Mouse (Mus musculus) midbrain, embryonic 11.5 days (tissue): Measurements from ENCODE around the gene Gm17509. TPM values are rescaled to one million over a fixed set of nuclear protein-coding genes. Genes with fewer than 3 reads are reported as not detected.

Source experiments
- ATAC-seq: fragments of 200-750 bp; cut with Nextera tagmentation; 2 replicates; pipeline ENCODE4 v1.8.0; 2017; ENCODE audit warnings: moderate TSS enrichment, moderate library complexity; ENCODE audit not compliant: low FRiP score
- DNase-seq: peaks from one replicate; pipeline ENCODE4 v3.0.0; 2015; ENCODE audit warnings: low spot score; ENCODE audit errors: missing footprints
- H3K27ac ChIP-seq: fragments of 300-500 bp; sonication (generic); 2 replicates; pipeline ENCODE4 v1.5.1; 2014; ENCODE audit warnings: low read depth, low read length
- H3K27me3 ChIP-seq: fragments of 300-500 bp; sonication (generic); 2 replicates; pipeline ENCODE4 v1.6.1; 2014; ENCODE audit warnings: mild to moderate bottlenecking, low read length, moderate library complexity, mixed read lengths; ENCODE audit not compliant: control insufficient read depth, insufficient read depth
- H3K36me3 ChIP-seq: fragments of 300-500 bp; sonication (generic); 2 replicates; pipeline ENCODE4 v1.6.1; 2014; ENCODE audit warnings: mild to moderate bottlenecking, low read length, moderate library complexity, mixed read lengths; ENCODE audit not compliant: control insufficient read depth, insufficient read depth
- H3K4me1 ChIP-seq: fragments of 300-500 bp; sonication (generic); 2 replicates; pipeline ENCODE4 v1.6.1; 2014; ENCODE audit warnings: low read length; ENCODE audit not compliant: control insufficient read depth, insufficient read depth
- H3K4me2 ChIP-seq: fragments of 300-500 bp; sonication (generic); 2 replicates; pipeline ENCODE4 v1.6.1; 2014; ENCODE audit warnings: mild to moderate bottlenecking, moderate library complexity
- H3K4me3 ChIP-seq: fragments of 300-500 bp; sonication (generic); 2 replicates; pipeline ENCODE4 v1.5.1; 2014; ENCODE audit warnings: low read depth, low read length
- H3K9ac ChIP-seq: fragments of 300-500 bp; sonication (generic); 2 replicates; pipeline ENCODE4 v1.6.1; 2014; ENCODE audit warnings: low read length
- H3K9me3 ChIP-seq: fragments of 300-500 bp; sonication (generic); 2 replicates; pipeline ENCODE4 v1.6.1; 2016; ENCODE audit warnings: low read length; ENCODE audit not compliant: control insufficient read depth
- WGBS: fragments of 180-500 bp; shearing (Covaris S2); extraction: QIAGEN DNeasy Blood & Tissue Kit; methylation state at CpG from one replicate; pipeline ENCODE4 v1.1.7; 2014; 5-methylcytosine and 5-hydroxymethylcytosine counted together
- polyA plus RNA-seq: library from polyadenylated mRNA; unstranded; fragments of >200 nt; fragmentation: Nextera tagmentation; extraction: Ambion mirVana; gene quantifications from 2 replicates; pipeline ENCODE4 v1.2.1, GENCODE M21; 2014

Gene Gm17509
- polyA plus RNA-seq = 0.68 and 0.94 TPM in 2 replicates

DNA sequence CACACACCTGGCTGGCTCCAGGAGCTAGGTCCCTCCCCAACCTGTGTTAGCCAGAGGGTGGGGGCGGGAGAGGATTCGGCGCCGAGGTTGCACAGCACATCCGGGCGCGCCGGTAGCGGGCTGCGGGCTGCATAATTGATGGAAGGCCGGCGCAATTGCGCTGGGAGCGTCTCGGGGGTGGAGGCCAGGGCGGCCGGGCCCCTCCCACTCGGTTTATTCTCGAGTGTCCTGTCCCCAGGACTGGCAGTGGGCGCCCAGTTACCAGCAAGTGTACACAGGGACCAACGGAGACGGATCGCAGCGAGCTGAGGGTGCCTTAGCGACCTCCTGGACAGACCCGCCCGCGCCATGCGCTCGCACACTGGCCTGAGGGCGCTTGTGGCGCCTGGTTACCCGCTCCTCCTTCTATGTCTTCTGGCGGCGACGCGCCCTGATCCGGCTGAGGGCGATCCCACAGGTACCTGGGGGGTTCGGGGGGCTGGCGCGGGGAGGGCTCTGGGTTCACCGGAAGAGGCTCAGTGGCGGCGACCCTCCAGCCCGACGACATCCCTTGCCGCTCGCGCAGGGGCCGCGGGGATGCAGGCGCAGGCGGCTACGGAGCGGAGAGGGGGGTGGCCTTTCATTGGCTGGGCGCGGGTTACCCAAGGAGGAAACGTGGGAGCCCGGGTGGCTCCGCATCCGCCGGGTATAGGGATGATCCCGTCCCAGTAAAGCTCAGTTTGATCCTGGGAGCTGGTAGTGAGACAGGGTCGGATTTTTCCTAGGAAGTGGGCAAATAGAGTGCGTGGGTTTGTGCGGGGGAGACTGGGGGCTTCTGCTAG, at the start of gene Gm17509:
Gm17509 (minus strand) TSS at position 575 of the 821 bp plus-strand sequence.
- H3K4me3 ChIP-seq = peak within 1 kb of the TSS; percentile 70
- H3K36me3 ChIP-seq = no peaks in the 10 kb centered on the region
- peak within 1 kb of the TSS; percentile 82 for H3K27ac ChIP-seq
- H3K9ac ChIP-seq = peak within 1 kb of the TSS; percentile 89
- peak; percentile 89 for ATAC-seq
- peak within 1 kb of the TSS; percentile 68 for H3K4me2 ChIP-seq
- no peaks in the 10 kb centered on the region for H3K27me3 ChIP-seq
- under 1% methylated on average over 67 of the region's 67 CpGs for whole genome bisulfite sequencing
- H3K4me1 ChIP-seq = peaks cover 18% of the 10 kb centered on the region
- DNase-seq = peak; percentile 97
- no peaks in the 10 kb centered on the region for H3K9me3 ChIP-seq

DNA sequence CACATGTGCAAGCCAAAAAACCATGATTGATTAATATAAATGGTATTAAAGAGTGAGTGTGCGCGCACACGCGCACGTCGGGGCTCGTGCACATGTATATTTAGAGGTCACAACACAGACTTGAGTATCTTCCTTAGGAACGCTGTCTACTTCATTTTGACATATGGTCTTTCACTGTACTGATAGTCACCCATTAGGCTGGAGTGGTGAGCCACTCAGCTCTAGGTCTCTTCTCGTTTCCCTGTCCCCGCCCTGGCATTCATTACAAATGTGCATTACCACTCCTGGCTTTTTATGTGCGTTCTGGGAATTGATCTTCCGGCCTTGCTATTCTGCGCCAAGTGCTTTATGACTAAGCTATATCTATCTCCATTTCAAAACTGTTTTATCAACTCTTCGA, 47.1 kb upstream of the Gm17509 start:
- DNase-seq (no peak), ATAC-seq (no peak)
- WGBS = 95% methylated on average over 14 of the region's 14 CpGs
- H3K9me3 ChIP-seq = no peaks in the 10 kb centered on the region
- H3K9ac ChIP-seq = no peak overlapping the region
- H3K36me3 ChIP-seq = no peaks in the 10 kb centered on the region
- H3K27me3 ChIP-seq = no peaks in the 10 kb centered on the region
- no peak overlapping the region for H3K4me2 ChIP-seq
- H3K27ac ChIP-seq = no peak overlapping the region
- H3K4me3 ChIP-seq = no peak overlapping the region
- H3K4me1 ChIP-seq = no peaks in the 10 kb centered on the region

DNA sequence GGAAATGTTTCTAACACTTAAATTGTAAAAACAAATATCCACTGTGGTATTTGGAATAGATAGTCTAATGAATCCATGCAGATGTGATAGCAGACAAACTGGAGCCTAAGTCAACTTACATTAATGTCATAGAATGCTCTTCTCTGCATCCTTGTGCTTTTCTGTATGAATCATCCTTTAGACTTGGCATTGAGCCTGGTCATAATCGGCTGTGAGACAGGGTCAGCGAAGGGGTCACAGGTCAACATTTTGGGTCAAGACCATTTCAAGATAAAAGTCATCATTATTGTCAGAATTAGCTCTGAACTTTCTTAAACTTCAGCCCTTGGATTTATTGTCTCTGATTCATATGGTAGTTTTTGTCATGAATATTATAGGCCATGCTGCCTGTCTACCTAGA, 45.3 kb upstream of the Gm17509 start:
- WGBS = 70% methylated on average over 2 of the region's 2 CpGs
- H3K4me1 ChIP-seq = no peaks in the 10 kb centered on the region
- no peaks in the 10 kb centered on the region for H3K9me3 ChIP-seq
- H3K4me2 ChIP-seq = no peak overlapping the region
- no peaks in the 10 kb centered on the region for H3K36me3 ChIP-seq
- no peak for ATAC-seq
- H3K4me3 ChIP-seq = no peak overlapping the region
- H3K9ac ChIP-seq = no peak overlapping the region
- H3K27me3 ChIP-seq = no peaks in the 10 kb centered on the region
- no peak for DNase-seq
- no peak overlapping the region for H3K27ac ChIP-seq

DNA sequence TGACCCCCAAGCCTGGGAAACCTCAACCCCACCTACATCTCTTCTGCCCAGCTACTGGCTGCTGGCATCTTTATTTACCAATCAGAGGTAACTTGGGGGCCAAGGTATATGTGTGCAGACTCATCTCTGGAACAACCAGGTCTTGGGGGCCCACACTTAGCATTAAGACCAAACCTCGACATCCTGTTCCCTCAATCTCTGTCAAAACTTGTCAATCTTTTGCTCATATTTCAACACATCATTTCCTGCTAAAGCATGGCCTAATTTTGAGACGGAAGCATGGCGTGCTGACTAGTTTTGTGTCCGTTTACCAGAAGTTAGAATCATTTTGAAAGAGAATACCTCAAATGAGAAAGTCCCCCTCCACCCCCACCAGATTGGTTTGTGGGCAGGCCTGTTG, 39.8 kb upstream of the Gm17509 start:
- H3K4me3 ChIP-seq = no peak overlapping the region
- no peaks in the 10 kb centered on the region for H3K27me3 ChIP-seq
- no peaks in the 10 kb centered on the region for H3K36me3 ChIP-seq
- no peak overlapping the region for H3K27ac ChIP-seq
- DNase-seq = no peak
- H3K9me3 ChIP-seq = no peaks in the 10 kb centered on the region
- no peak for ATAC-seq
- no peaks in the 10 kb centered on the region for H3K4me1 ChIP-seq
- H3K9ac ChIP-seq = no peak overlapping the region
- H3K4me2 ChIP-seq = no peak overlapping the region
- 94% methylated on average over 4 of the region's 4 CpGs for WGBS

DNA sequence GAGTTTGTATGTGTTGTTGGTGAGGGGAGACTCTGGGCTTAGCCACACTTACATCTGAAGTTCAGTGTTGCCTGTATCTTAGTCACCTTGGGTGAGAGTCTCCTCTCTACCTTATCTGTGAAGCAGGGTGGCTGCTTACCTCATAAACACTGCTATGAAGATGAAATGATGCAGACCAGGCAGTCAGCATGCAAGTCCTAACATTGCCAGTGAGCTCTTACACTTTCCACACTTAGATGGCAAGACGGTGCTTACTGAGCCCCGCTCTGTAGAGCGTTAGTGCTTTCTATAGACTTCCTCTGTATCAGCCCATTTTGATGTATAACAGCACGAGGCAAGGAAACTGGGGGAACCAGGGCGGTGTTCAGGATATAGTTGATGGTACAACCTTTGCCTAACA, 21.7 kb upstream of the Gm17509 start:
- no peak for DNase-seq
- WGBS = 89% methylated on average over 5 of the region's 5 CpGs
- no peak overlapping the region for H3K27ac ChIP-seq
- H3K9me3 ChIP-seq = no peaks in the 10 kb centered on the region
- no peaks in the 10 kb centered on the region for H3K27me3 ChIP-seq
- no peak for ATAC-seq
- H3K4me1 ChIP-seq = no peaks in the 10 kb centered on the region
- H3K4me3 ChIP-seq = no peak overlapping the region
- H3K4me2 ChIP-seq = no peak overlapping the region
- no peaks in the 10 kb centered on the region for H3K36me3 ChIP-seq
- H3K9ac ChIP-seq = no peak overlapping the region

DNA sequence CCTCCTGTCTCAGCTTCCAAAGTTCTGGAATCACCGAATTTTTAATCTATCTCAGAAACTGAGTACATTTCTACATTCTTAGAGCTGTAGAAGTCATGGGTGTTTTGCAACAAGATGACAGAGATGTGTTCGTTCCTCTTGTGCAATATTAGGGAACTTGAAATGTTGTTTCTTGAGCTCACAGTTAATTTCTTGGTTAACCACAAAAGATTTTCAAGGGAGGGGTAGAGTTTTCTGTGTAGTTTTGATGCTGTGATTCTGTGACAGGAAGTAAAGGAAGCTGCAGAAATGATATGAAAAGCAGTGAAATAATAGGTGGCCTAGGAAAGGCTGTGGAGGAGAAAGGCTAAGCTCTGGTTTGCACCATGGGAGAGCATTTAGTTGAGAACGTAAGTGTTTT, 21.2 kb upstream of the Gm17509 start:
- H3K36me3 ChIP-seq = no peaks in the 10 kb centered on the region
- DNase-seq (no peak), ATAC-seq (no peak)
- 93% methylated on average over 3 of the region's 3 CpGs for WGBS
- H3K4me1 ChIP-seq = no peaks in the 10 kb centered on the region
- H3K9ac ChIP-seq = no peak overlapping the region
- H3K4me2 ChIP-seq = no peak overlapping the region
- no peak overlapping the region for H3K27ac ChIP-seq
- no peaks in the 10 kb centered on the region for H3K27me3 ChIP-seq
- H3K4me3 ChIP-seq = no peak overlapping the region
- no peaks in the 10 kb centered on the region for H3K9me3 ChIP-seq

DNA sequence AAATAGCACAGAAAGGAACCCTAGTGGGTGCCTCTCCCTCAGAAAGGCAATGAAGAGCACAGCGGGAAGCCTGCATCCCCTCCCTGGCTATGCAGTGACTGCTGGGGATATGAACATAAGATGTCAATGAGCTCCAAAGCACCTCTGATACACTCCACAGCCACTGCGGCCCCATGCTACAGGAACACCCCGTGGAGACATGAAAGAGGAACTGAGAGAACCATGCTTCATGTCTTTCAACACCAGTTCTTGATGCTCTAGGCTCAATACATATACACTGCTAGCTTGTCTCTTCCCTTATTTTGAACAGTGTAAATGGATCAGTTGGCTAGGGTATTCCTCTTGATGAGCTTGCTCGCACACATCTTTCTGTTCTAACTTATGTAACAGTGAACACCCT, 16.2 kb upstream of the Gm17509 start:
- H3K36me3 ChIP-seq = no peaks in the 10 kb centered on the region
- no peak for DNase-seq
- H3K27ac ChIP-seq = no peak overlapping the region
- H3K4me2 ChIP-seq = no peak overlapping the region
- ATAC-seq = no peak
- no peaks in the 10 kb centered on the region for H3K9me3 ChIP-seq
- H3K27me3 ChIP-seq = no peaks in the 10 kb centered on the region
- H3K4me3 ChIP-seq = no peak overlapping the region
- WGBS = 89% methylated on average over 4 of the region's 4 CpGs
- no peak overlapping the region for H3K9ac ChIP-seq
- no peaks in the 10 kb centered on the region for H3K4me1 ChIP-seq

DNA sequence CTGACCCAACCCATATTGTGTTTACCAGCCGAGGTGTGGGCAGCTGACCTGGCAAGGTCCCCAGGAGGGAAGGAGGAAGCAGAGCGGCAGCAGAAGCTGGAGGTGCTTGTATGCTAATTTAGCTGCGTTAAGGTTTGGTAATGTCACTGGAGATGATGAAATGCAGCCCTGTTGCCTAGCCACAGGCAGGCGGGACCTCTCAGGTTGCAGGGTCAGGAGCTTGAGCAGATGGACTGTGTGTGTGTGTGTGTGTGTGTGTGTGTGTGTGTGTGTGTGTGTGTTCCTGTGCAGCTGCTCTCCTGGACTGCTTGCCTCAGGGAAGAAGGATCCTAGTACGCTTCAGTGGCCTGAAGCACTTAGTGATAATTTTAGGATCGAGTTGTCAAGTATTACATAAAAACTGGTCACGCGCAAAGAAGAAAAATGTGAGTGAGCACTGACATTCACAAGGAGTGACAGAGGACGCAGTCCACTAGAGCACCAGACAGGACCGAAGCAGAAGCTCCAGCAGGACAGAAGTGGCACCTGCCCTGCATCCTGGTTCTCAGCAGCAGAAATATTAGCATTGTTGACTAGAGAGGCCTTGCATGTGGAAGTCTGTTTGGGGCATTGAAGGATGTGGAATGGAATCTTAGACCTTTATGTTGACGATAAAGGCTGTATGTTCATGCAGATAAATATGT, 14.8 kb upstream of the Gm17509 start:
- no peaks in the 10 kb centered on the region for H3K9me3 ChIP-seq
- no peak overlapping the region for H3K9ac ChIP-seq
- no peaks in the 10 kb centered on the region for H3K4me1 ChIP-seq
- DNase-seq = peak; percentile 88
- H3K27me3 ChIP-seq = no peaks in the 10 kb centered on the region
- WGBS = 62% methylated on average over 11 of the region's 11 CpGs
- H3K4me2 ChIP-seq = no peak overlapping the region
- no peak overlapping the region for H3K4me3 ChIP-seq
- H3K36me3 ChIP-seq = no peaks in the 10 kb centered on the region
- peak overlapping the region; percentile 20; the same call in 1 of the 2 replicates for H3K27ac ChIP-seq
- peak; percentile 89 for ATAC-seq

DNA sequence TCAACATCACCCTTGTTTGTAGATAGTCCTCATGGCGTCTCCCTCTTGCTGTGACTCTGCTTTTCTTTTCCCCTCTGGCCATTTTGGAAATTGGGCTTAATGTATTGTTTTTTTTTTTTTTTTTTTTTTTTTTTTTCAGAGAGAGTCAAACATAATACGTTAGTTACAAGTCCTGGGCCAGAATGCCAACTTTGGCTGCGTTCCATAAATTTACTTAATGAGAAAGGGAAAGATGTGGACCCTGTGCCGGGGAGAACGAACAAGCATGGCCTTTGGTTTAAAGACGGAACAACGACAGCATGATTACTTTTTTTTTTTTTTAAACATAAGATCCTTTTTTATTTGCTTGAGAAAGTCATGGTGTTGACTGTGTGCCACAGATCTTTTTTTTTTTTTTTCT, 13.6 kb upstream of the Gm17509 start:
- WGBS = 74% methylated on average over 7 of the region's 7 CpGs
- no peaks in the 10 kb centered on the region for H3K9me3 ChIP-seq
- no peak overlapping the region for H3K9ac ChIP-seq
- H3K4me1 ChIP-seq = no peaks in the 10 kb centered on the region
- no peak overlapping the region for H3K4me2 ChIP-seq
- no peak for ATAC-seq
- H3K4me3 ChIP-seq = no peak overlapping the region
- no peaks in the 10 kb centered on the region for H3K36me3 ChIP-seq
- H3K27me3 ChIP-seq = no peaks in the 10 kb centered on the region
- no peak for DNase-seq
- H3K27ac ChIP-seq = no peak overlapping the region
